Mouse (Mus musculus): ENCODE measurements around the gene Ank2.
"Not testable (repeated sequence)": the region's sequence is repeated elsewhere in the genome, so short reads cannot be mapped to it uniquely, and the experiment has no call there.

The Ank2 gene

GRCm38 (mm10) chr3:127350602-127351362 lies 148.4 kb downstream of the Ank2 start:
- DNase-seq = no peak

GRCm38 (mm10) chr3:127348926-127349325 lies 150.2 kb downstream of the Ank2 start:
- no peak for DNase-seq

- DNase-seq = no peak
These were observed 153.2 kb downstream of the Ank2 start for GRCm38 (mm10) chr3:127345860-127346459.

- no peak for DNase-seq
These were observed 157.8 kb downstream of the Ank2 start for GRCm38 (mm10) chr3:127341300-127341699.

- no peak for DNase-seq
These were observed 164.3 kb downstream of the Ank2 start for GRCm38 (mm10) chr3:127334876-127335275.

- no peak for DNase-seq
These were observed 167.6 kb downstream of the Ank2 start for GRCm38 (mm10) chr3:127331562-127331961.

GRCm38 (mm10) chr3:127326355-127326754 lies 172.8 kb downstream of the Ank2 start:
- no peak for DNase-seq

GRCm38 (mm10) chr3:127322870-127323269 lies 176.3 kb downstream of the Ank2 start:
- DNase-seq = peak in 1 of 2 experiments; percentile 68

- no peak for DNase-seq
These were observed 177.5 kb downstream of the Ank2 start for GRCm38 (mm10) chr3:127321645-127322044.

GRCm38 (mm10) chr3:127321031-127321430 lies 178.1 kb downstream of the Ank2 start:
- not testable (repeated sequence) for DNase-seq

GRCm38 (mm10) chr3:127320311-127320710 lies 178.8 kb downstream of the Ank2 start:
- no peak for DNase-seq

GRCm38 (mm10) chr3:127317641-127318040 lies 181.5 kb downstream of the Ank2 start:
- DNase-seq = no peak

- DNase-seq = no peak
These were observed 182.4 kb downstream of the Ank2 start for GRCm38 (mm10) chr3:127316717-127317116.

- no peak for DNase-seq
These were observed 187.6 kb downstream of the Ank2 start for GRCm38 (mm10) chr3:127311521-127311920.

- DNase-seq = no peak
These were observed 189.1 kb downstream of the Ank2 start for GRCm38 (mm10) chr3:127310079-127310478.

GRCm38 (mm10) chr3:127303957-127304553 lies 195.1 kb downstream of the Ank2 start:
- no peak for DNase-seq

- no peak for DNase-seq
These were observed 196.1 kb downstream of the Ank2 start for GRCm38 (mm10) chr3:127303041-127303440.

GRCm38 (mm10) chr3:127300790-127301189 lies 198.4 kb downstream of the Ank2 start:
- DNase-seq = no peak

GRCm38 (mm10) chr3:127295921-127296320 lies 203.2 kb downstream of the Ank2 start:
- no peak for DNase-seq

GRCm38 (mm10) chr3:127294610-127295349 lies 204.4 kb downstream of the Ank2 start:
- DNase-seq = no peak

- DNase-seq = peak; percentile 30 to 38
These were observed 205.1 kb downstream of the Ank2 start for GRCm38 (mm10) chr3:127294079-127294478.

GRCm38 (mm10) chr3:127293479-127293874 lies 205.7 kb downstream of the Ank2 start:
- DNase-seq = peak; percentile 49 to 69

GRCm38 (mm10) chr3:127292864-127293478 lies 206.2 kb downstream of the Ank2 start:
- peak in 1 of 2 experiments; percentile 11 for DNase-seq
